Mouse (Mus musculus) fibroblast of lung, adult 2 months (primary cell): Measurements from ENCODE around the gene Egfr.

ENCODE experiments used
- DNase-seq: peaks from one replicate; pipeline ENCODE4 v3.0.0-alpha.2; 2011; ENCODE audit warnings: low read depth

Gene Egfr

DNA sequence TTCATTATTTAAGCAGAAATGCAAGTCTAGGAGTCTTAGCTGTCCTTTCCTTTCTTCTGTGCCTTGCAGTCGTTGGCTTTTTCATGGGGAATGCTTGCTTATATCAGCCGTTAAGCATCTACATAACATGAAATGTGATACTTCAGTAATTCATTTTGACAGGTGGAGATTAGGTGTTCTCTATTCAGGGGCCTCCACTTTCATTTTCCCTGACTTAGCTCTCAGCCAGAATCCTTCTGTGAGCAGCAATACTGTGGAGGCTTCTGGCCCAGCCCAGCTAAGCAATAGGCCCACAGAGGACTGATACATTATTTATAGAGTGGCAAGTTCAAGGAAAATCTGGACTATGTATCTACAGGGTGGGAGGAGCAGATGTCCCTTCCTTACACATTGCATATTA lies 25.0 kb downstream of the Egfr start:
- no peak for DNase-seq

DNA sequence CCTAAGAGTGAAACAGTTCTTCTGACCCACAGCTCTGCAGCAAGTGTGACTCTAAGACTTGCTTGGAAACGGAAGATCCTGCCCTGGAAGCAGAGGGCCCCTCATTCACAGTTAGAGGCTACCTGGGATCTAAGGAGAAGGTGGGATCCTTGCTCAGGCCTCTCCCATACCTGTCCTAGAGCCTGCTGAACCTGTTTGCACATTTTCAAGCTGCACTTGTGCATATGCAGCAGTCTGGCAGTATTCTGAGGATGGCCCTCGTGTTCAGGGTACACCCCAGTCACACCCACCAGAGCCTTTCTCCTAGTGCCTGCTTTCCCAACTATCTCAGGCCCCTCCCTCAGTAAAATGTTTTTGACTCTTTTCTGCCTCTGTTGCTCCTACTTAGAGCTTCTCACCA lies 29.6 kb downstream of the Egfr start:
- no peak for DNase-seq

DNA sequence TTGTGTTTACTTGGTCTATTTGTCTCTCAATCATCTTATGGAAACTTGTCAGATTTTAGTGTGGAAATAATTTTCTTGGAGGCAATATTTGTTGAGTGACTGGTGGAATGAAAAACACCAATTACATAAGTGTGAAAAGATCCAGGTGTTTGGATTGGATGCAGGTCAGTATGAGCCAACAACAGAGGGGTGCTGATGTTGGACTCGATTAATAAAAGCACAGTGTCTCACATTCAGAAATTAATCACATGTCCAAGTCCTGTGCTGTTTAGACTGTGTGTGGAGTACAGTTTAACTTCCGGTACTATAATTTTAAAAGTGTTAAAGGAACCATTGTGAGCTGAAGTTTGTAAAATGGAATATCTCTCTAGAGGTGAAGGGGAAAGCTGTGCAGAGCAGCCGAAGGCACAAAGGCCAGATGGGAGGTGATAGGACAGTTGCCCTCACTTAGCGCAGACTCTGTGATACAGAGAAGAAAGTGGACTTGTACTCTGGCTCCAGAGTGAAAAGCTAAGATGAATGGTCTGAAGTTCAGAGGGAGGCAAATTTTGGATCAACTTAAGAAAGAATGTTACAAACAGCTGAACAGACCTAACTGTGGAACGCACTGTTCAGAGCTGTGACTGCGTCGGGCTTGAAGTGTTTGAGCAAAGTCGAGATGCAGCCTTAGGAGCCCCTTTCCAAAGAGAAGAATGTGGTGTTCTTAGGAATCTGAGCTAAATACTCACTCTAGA lies 32.1 kb downstream of the Egfr start:
- DNase-seq = no peak

GRCm38 (mm10) chr11:16792638-16793585 lies 40.9 kb downstream of the Egfr start:
- no peak for DNase-seq

DNA sequence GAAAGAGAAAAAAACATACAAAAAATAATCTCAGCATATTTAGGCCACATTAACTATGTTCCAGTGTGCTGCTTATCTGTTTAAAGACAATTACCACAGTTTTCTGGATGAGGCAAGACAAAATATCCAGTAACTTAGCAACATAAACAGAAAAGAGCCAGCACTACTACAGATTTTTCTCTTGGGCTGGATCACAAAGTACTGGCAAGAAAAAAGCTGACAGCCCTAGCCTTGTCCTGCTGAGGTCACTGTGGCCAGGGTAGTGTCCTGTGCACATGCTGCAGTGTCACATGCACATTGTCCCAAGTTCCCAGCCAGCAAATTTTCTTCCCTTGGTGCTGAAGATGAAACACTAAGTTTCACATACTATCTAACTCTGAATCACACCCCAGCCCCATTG lies 43.0 kb downstream of the Egfr start:
- DNase-seq = no peak

DNA sequence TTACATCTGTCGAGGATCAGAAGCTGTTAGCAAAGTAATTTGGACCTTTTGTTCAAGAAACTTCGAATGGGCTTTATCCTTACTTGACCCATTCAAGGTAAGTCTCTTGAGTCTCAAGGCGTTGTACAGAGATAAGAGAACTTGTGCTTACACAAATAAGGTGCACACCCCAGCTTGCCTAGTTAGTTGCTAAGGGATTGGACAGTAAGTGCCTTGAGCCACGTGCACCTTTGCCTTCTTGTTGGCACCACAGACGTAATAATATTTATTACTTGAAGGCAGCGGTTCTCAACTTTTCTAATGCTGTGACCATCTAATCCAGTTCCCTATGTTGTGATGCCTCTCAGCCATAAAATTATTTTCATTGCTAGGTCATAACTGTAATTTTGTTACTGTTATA lies 43.5 kb downstream of the Egfr start:
- no peak for DNase-seq

DNA sequence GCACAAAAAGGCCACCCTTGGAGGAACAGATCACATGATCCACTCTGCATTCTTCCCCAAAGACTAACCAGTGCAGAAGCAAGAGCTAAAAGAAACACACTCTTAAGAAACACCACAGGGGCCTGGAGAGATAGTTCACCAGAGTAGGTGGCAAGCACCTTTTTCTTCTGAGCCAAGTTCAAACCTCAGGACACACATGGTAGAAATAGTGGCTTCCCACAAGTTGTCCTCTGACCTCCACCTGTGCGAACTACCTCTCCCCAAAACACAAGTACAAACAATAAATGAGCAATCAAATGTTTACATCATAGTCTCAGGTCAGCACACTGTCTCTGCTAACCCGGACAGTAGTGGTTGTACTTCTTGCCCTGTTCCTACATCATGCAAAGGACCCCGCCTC lies 45.5 kb downstream of the Egfr start:
- no peak for DNase-seq

DNA sequence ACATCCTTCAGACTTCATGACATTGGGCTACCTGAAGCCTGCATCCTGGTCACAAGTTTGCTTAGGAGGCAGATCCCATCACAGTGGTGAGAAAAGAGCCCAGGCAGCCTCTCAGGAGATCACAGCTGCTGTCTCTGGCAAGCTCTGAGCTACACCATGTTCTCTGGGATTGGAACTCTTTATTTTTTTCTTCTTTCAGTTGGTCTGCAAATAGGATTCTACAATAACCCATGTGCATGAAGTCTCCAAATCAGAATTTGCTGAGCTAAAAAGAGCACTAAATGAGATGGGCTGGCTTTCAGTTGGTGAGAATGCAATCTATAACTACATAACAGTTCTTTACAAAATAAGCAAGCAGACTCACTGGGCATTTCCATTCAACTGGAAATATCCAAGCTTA lies 46.1 kb downstream of the Egfr start:
- DNase-seq = no peak

- DNase-seq = no peak
Measured at GRCm38 (mm10) chr11:16800507-16800906, 48.5 kb downstream of the Egfr start.

DNA sequence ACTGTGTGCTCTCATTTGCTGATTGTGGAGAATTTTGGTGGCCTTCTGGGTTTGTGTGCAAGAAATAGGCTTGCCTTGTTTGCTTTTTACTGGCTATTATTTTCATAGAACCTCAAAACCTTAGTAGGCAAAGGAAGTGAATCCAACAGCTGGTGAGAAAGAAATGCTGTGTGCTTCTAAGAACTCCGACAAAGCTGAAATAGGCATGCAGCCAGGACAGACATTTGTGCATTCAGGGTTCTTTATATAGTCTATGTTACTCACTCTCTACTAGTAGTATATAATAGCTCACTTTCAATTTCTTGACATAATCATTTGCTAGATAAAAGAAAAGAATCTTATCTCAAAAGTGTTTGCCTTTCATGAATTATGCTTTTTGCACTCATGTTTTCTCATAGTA lies 50.7 kb downstream of the Egfr start:
- DNase-seq = no peak

DNA sequence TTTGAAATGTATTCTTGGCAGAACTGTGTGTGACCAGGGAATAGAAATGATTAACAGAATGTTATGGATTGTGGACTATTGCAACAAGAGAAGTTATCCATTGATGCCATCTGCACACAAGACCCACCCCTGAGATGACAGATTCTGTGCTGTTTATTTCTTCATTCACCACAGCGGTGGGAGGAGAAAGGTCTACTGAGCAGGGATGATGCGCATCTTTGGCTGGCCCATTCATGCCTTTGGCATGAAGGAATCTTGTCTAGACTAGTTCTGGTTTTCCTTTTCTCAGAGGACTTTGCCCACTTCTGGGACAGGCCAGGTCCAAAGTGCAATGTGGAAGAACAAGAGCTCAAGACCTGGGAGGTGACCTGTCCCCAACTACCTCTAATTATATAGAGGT lies 52.0 kb downstream of the Egfr start:
- DNase-seq = no peak

DNA sequence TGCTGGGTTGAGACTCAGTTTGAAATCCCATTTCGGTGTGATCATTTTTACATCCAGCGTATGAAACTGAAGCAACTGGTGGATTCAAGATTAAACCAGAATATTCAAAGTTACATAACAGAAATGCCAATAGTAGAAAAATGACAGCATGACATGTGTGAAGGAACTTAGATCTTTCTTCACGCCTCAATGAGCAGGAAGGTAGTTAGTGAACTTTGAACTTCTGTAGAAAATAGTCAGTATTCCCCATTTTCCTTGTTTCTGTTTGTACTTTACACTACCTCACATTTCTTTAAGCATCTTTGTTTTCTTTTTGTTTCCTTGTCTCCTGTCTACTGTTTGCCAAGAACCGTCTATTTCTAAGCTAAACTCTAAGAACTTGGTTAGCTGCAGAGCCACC lies 53.9 kb downstream of the Egfr start:
- no peak for DNase-seq

GRCm38 (mm10) chr11:16809161-16809967 lies 57.4 kb downstream of the Egfr start:
- peak; percentile 98 for DNase-seq

GRCm38 (mm10) chr11:16810086-16810485 lies 58.1 kb downstream of the Egfr start:
- no peak for DNase-seq

- no peak for DNase-seq
Measured at GRCm38 (mm10) chr11:16813298-16813697, 61.3 kb downstream of the Egfr start.

GRCm38 (mm10) chr11:16816414-16816813 lies 64.4 kb downstream of the Egfr start:
- peak; percentile 79 for DNase-seq

DNA sequence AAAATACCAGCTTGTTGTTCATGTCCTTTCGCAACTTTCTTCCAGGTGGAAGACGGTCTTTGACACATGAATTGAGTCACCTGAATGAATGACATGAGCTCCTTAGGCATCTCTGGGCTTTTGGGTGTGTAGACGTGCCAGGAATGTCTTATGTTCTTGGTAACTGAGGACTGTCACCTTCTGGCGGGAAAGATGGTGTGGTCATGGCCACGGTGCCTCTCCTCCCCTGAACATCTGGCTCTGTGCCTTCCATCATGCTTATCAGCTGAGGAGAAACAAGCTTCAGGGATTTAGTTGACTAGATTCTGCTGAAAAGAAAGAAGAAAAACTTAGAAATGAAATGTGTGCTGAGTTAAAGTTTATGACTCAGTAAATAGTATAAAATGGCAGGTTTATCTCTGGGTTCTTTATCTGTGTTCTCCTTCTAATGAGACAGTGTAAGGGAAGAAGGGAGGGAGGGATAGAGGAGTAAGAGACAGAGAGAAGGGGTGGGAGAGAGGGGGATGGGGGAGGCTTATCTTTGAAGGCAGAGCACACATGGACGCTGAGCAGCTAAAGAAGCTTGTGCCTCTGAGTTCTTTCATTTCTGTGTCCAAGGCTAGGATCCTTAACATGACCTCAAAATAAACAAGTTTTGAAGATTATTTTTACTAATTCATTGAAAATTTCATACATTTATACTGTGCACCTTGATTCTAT lies 65.5 kb downstream of the Egfr start:
- no peak for DNase-seq

DNA sequence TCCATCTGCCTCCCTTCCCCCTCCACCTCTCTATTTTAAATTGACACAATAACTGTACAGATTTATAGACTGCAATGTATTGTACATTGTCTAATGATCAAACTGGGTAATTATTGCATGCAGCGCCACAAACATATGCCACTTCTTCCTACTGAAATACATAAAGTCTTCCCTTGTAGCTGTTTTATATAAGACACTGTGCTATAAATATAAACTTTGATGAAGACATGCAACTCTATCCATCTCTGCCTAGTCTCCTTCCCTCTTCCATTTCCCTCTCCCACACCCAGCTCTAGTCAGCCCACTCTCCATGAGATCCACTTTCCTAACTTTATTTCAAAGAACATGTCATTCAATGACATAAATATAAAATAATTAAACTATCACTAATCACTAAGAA lies 67.4 kb downstream of the Egfr start:
- no peak for DNase-seq

DNA sequence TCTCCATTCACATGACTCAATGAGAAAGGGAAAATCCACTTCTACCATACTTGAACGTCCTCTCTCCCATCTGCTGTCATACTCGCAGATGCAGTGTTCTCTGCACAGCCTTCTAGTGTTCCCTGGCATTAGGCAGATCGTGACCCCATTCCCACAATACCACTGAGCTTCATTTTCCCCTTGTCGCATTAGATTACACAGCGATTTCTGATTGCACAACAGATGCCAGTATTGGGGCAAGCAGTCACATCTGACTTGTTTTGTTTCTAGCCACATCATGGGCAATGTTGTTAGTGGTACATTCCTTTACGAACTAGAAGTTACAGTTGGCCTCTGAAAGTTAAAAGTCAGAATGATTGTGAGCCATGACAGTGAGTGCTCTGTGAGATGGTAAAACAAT lies 68.1 kb downstream of the Egfr start:
- no peak for DNase-seq

GRCm38 (mm10) chr11:16821668-16822254 lies 69.8 kb downstream of the Egfr start:
- no peak for DNase-seq

- DNase-seq = no peak
Measured at GRCm38 (mm10) chr11:16823830-16824545, 72.0 kb downstream of the Egfr start.
